Mouse (Mus musculus) CH12.LX (cell line): ENCODE measurements around the gene Gstm3.

Source experiments
- BHLHE40 ChIP-seq: IDR thresholded peaks from 2 replicates; pipeline ENCODE4 v1.6.1; 2011; ENCODE audit warnings: mild to moderate bottlenecking, low read depth, low read length, improper control_type of control experiment
- CTCF ChIP-seq, 2 experiments: IDR thresholded peaks in 1 of 2; conservative IDR thresholded peaks in 1 of 2; 2 replicates each; pipeline ENCODE4 v1.5.1; 2011 to 2012; ENCODE audit warnings: low read depth in 2 of 2, low read length in 2 of 2, improper control_type of control experiment in 1 of 2, inconsistent platforms in 1 of 2, mild to moderate bottlenecking in 1 of 2, moderate library complexity in 1 of 2
- EP300 ChIP-seq: IDR thresholded peaks from 2 replicates; pipeline ENCODE4 v1.6.1; 2011; ENCODE audit warnings: low read length, improper control_type of control experiment
- HCFC1 ChIP-seq: IDR thresholded peaks from 2 replicates; pipeline ENCODE4 v1.6.1; 2012; ENCODE audit warnings: low read depth, mild to moderate bottlenecking, inconsistent platforms, low read length, improper control_type of control experiment
- MAFK ChIP-seq: IDR thresholded peaks from 2 replicates; pipeline ENCODE4 v1.6.1; 2011; ENCODE audit warnings: low read length, improper control_type of control experiment; ENCODE audit not compliant: insufficient replicate concordance
- MAX ChIP-seq: IDR thresholded peaks from 2 replicates; pipeline ENCODE4 v1.6.1; 2011; ENCODE audit warnings: low read length, improper control_type of control experiment
- NELFE ChIP-seq: IDR thresholded peaks from 2 replicates; pipeline ENCODE4 v1.6.1; 2011; ENCODE audit warnings: low read depth, low read length, improper control_type of control experiment
- POLR2A ChIP-seq: IDR thresholded peaks from 2 replicates; pipeline ENCODE4 v1.6.1; 2011; ENCODE audit warnings: low read depth, mild to moderate bottlenecking, improper control_type of control experiment, low read length
- POLR2AphosphoS2 ChIP-seq: IDR thresholded peaks from 2 replicates; pipeline ENCODE4 v1.6.1; 2011; ENCODE audit warnings: low read depth, low read length, improper control_type of control experiment
- USF1 ChIP-seq: IDR thresholded peaks from 2 replicates; pipeline ENCODE4 v1.6.1; 2014; ENCODE audit warnings: low read depth, mild to moderate bottlenecking, inconsistent platforms, low read length, improper control_type of control experiment

- TF ChIP-seq POLR2AphosphoS2 (no peak), NELFE (no peak), HCFC1 (no peak), USF1 (no peak), MAFK (no peak), EP300 (no peak), MAX (no peak), BHLHE40 (no peak), CTCF (conservative IDR thresholded peaks at IDR 0.05 in 1 of 2, IDR thresholded peaks at IDR 0.05 in 1 of 2; ENCODE audit: low read depth in 2 of 2, low read length in 2 of 2) (no peak), POLR2A (no peak)
Observed at GRCm38 (mm10) chr3:107968724-107969395, at the start of gene Gstm3.
